Mouse (Mus musculus) intestine, embryonic 16.5 days (tissue): ENCODE data around the gene Kctd18. TPM values are rescaled to one million over a fixed set of nuclear protein-coding genes. Genes with fewer than 3 reads are reported as not detected.
A peak's percentile ranks its signal among the peaks of the same experiment; 100 is the strongest.

Experiments used
- ATAC-seq: fragments of 200-750 bp; cut with Nextera tagmentation; 2 replicates; pipeline ENCODE4 v1.8.0; 2017; ENCODE audit warnings: moderate TSS enrichment, moderate library complexity
- H3K27ac ChIP-seq: fragments of 300-500 bp; sonication (generic); 2 replicates; pipeline ENCODE4 v1.5.1; 2014; ENCODE audit warnings: mild to moderate bottlenecking, low read length
- H3K27me3 ChIP-seq: fragments of 300-500 bp; sonication (generic); replicated peaks from 2 replicates; pipeline ENCODE4 v1.6.1; 2014; ENCODE audit warnings: low read length, control low read depth, mixed read lengths; ENCODE audit not compliant: control insufficient read depth, insufficient read depth
- H3K36me3 ChIP-seq: fragments of 300-500 bp; sonication (generic); 2 replicates; pipeline ENCODE4 v1.6.1; 2014; ENCODE audit warnings: low read length, control low read depth; ENCODE audit not compliant: control insufficient read depth, insufficient read depth
- H3K4me1 ChIP-seq: fragments of 300-500 bp; sonication (generic); 2 replicates; pipeline ENCODE4 v1.6.1; 2014; ENCODE audit warnings: low read length, control low read depth, mixed read lengths; ENCODE audit not compliant: control insufficient read depth, insufficient read depth
- H3K4me2 ChIP-seq: fragments of 300-500 bp; sonication (generic); 2 replicates; pipeline ENCODE4 v1.6.1; 2014; ENCODE audit warnings: low read depth, low read length, control low read depth
- H3K4me3 ChIP-seq: fragments of 300-500 bp; sonication (generic); 2 replicates; pipeline ENCODE4 v1.5.1; 2014; ENCODE audit warnings: mild to moderate bottlenecking, low read length
- H3K9ac ChIP-seq: fragments of 300-500 bp; sonication (generic); 2 replicates; pipeline ENCODE4 v1.6.1; 2014; ENCODE audit warnings: low read depth, low read length
- H3K9me3 ChIP-seq: fragments of 300-500 bp; sonication (generic); 2 replicates; pipeline ENCODE4 v1.6.1; 2016; ENCODE audit warnings: low read length, control low read depth; ENCODE audit not compliant: control insufficient read depth
- WGBS: fragments of 180-500 bp; shearing (Covaris S2); extraction: QIAGEN DNeasy Blood & Tissue Kit; methylation state at CpG from one replicate; pipeline ENCODE4 v1.1.7; 2014; 5-methylcytosine and 5-hydroxymethylcytosine counted together
- polyA plus RNA-seq: library from polyadenylated mRNA; unstranded; fragments of >200 nt; fragmentation: Nextera tagmentation; extraction: Ambion mirVana; gene quantifications from 2 replicates; pipeline ENCODE4 v1.2.1, GENCODE M21; 2015

The Kctd18 gene
- 8.6 and 9.0 TPM in 2 replicates for polyA plus RNA-seq

GRCm38 (mm10) chr1:58018856-58019255 is at the start of gene Kctd18:
TSS of gene Kctd18 (minus strand) at chr1:58018956.
- Histone ChIP-seq H3K27ac (no peak within 1 kb of the TSS), H3K4me3 (no peak within 1 kb of the TSS), H3K9ac (no peak within 1 kb of the TSS), H3K4me1 (no peaks in the 10 kb centered on the region), H3K9me3 (no peaks in the 10 kb centered on the region), H3K4me2 (no peak within 1 kb of the TSS), H3K27me3 (no peaks in the 10 kb centered on the region), H3K36me3 (peaks cover 13% of the 10 kb centered on the region)
- WGBS = 94% methylated on average over 7 of the region's 7 CpGs
- ATAC-seq = no peak

GRCm38 (mm10) chr1:58065606-58066005 is 46.9 kb upstream of the Kctd18 start:
- Histone ChIP-seq H3K36me3 (no peaks in the 10 kb centered on the region), H3K27ac (no peak overlapping the region), H3K4me1 (no peaks in the 10 kb centered on the region), H3K27me3 (no peaks in the 10 kb centered on the region), H3K4me3 (no peak overlapping the region), H3K9me3 (no peaks in the 10 kb centered on the region), H3K4me2 (no peak overlapping the region), H3K9ac (no peak overlapping the region)
- 70% methylated on average over 3 of the region's 3 CpGs for WGBS
- no peak for ATAC-seq

- no peak for ATAC-seq
- Histone ChIP-seq H3K9ac (no peak overlapping the region), H3K4me1 (no peaks in the 10 kb centered on the region), H3K27ac (no peak overlapping the region), H3K9me3 (no peaks in the 10 kb centered on the region), H3K36me3 (no peaks in the 10 kb centered on the region), H3K4me2 (no peak overlapping the region), H3K27me3 (no peaks in the 10 kb centered on the region), H3K4me3 (no peak overlapping the region)
- 91% methylated on average over 5 of the region's 5 CpGs for WGBS
Measured at GRCm38 (mm10) chr1:58065151-58065550, 46.4 kb upstream of the Kctd18 start.

- H3K9ac ChIP-seq = no peak overlapping the region
- no peaks in the 10 kb centered on the region for H3K9me3 ChIP-seq
- no peaks in the 10 kb centered on the region for H3K27me3 ChIP-seq
- WGBS = 92% methylated on average over 7 of the region's 7 CpGs
- H3K36me3 ChIP-seq = no peaks in the 10 kb centered on the region
- no peak overlapping the region for H3K4me3 ChIP-seq
- no peaks in the 10 kb centered on the region for H3K4me1 ChIP-seq
- no peak for ATAC-seq
- H3K4me2 ChIP-seq = no peak overlapping the region
- H3K27ac ChIP-seq = no peak overlapping the region
Measured at GRCm38 (mm10) chr1:58062131-58062530, 43.4 kb upstream of the Kctd18 start.

GRCm38 (mm10) chr1:58058846-58059245 is 40.1 kb upstream of the Kctd18 start:
- no peak overlapping the region for H3K4me2 ChIP-seq
- H3K4me3 ChIP-seq = no peak overlapping the region
- no peak overlapping the region for H3K9ac ChIP-seq
- no peak for ATAC-seq
- no peaks in the 10 kb centered on the region for H3K9me3 ChIP-seq
- no peaks in the 10 kb centered on the region for H3K27me3 ChIP-seq
- H3K27ac ChIP-seq = no peak overlapping the region
- WGBS = 88% methylated on average over 4 of the region's 4 CpGs
- H3K4me1 ChIP-seq = no peaks in the 10 kb centered on the region
- no peaks in the 10 kb centered on the region for H3K36me3 ChIP-seq

- Histone ChIP-seq H3K9ac (peak overlapping the region; percentile 22; the same call in 1 of the 2 replicates), H3K4me2 (no peak overlapping the region), H3K9me3 (no peaks in the 10 kb centered on the region), H3K27ac (no peak overlapping the region), H3K4me3 (no peak overlapping the region), H3K36me3 (no peaks in the 10 kb centered on the region), H3K27me3 (no peaks in the 10 kb centered on the region), H3K4me1 (no peaks in the 10 kb centered on the region)
- WGBS = 55% methylated on average over 11 of the region's 11 CpGs
- ATAC-seq = no peak
Measured at GRCm38 (mm10) chr1:58056939-58057338, 38.2 kb upstream of the Kctd18 start.

- H3K27me3 ChIP-seq = no peaks in the 10 kb centered on the region
- no peak overlapping the region for H3K9ac ChIP-seq
- H3K4me2 ChIP-seq = no peak overlapping the region
- H3K27ac ChIP-seq = no peak overlapping the region
- no peaks in the 10 kb centered on the region for H3K4me1 ChIP-seq
- ATAC-seq = no peak
- no peaks in the 10 kb centered on the region for H3K36me3 ChIP-seq
- 68% methylated on average over 13 of the region's 13 CpGs for WGBS
- H3K9me3 ChIP-seq = no peaks in the 10 kb centered on the region
- no peak overlapping the region for H3K4me3 ChIP-seq
Measured at GRCm38 (mm10) chr1:58056074-58056807, 37.5 kb upstream of the Kctd18 start.

GRCm38 (mm10) chr1:58055598-58055997 is 36.8 kb upstream of the Kctd18 start:
- H3K4me1 ChIP-seq = no peaks in the 10 kb centered on the region
- WGBS = 89% methylated on average over 11 of the region's 11 CpGs
- no peak overlapping the region for H3K27ac ChIP-seq
- no peak for ATAC-seq
- no peaks in the 10 kb centered on the region for H3K9me3 ChIP-seq
- no peaks in the 10 kb centered on the region for H3K27me3 ChIP-seq
- no peak overlapping the region for H3K4me3 ChIP-seq
- no peak overlapping the region for H3K9ac ChIP-seq
- no peak overlapping the region for H3K4me2 ChIP-seq
- H3K36me3 ChIP-seq = no peaks in the 10 kb centered on the region

GRCm38 (mm10) chr1:58049126-58049525 is 30.4 kb upstream of the Kctd18 start:
- no peak for ATAC-seq
- Histone ChIP-seq H3K9me3 (no peaks in the 10 kb centered on the region), H3K36me3 (no peaks in the 10 kb centered on the region), H3K4me2 (no peak overlapping the region), H3K4me1 (no peaks in the 10 kb centered on the region), H3K9ac (no peak overlapping the region), H3K27ac (no peak overlapping the region), H3K27me3 (no peaks in the 10 kb centered on the region), H3K4me3 (no peak overlapping the region)
- 86% methylated on average over 5 of the region's 5 CpGs for WGBS
